Mouse (Mus musculus): ENCODE data around the gene Fars2.

- TF ChIP-seq POLR2A (IDR thresholded peaks at IDR 0.05; ENCODE audit: low read depth, low read length) (no peak), CTCF (IDR thresholded peaks at IDR 0.05; ENCODE audit: extremely low read depth, insufficient read depth, insufficient read length, insufficient replicate concordance) (no peak)
These were observed 465.3 kb downstream of the Fars2 start for GRCm38 (mm10) chr13:36582406-36583070.

Data from spleen, adult 2 months (tissue).